Mouse (Mus musculus) lung, postnatal 0 days (tissue): ENCODE results near the gene Foxd1.

Experiments
- CTCF ChIP-seq: IDR thresholded peaks from 2 replicates; pipeline ENCODE4 v1.5.1; 2016; ENCODE audit warnings: antibody characterized with exemption, mild to moderate bottlenecking
- EP300 ChIP-seq: IDR thresholded peaks from 2 replicates; pipeline ENCODE4 v1.6.1; 2016; ENCODE audit warnings: antibody characterized with exemption, mild to moderate bottlenecking, control low read depth

- no peak for TF ChIP-seq CTCF
- TF ChIP-seq EP300 = no peak
These were observed 3.0 kb downstream of the Foxd1 start for GRCm38 (mm10) chr13:98356973-98357425.
